Mouse (Mus musculus): ENCODE measurements around the gene Wdr76.
"Not testable (repeated sequence)": the region's sequence is repeated elsewhere in the genome, so short reads cannot be mapped to it uniquely, and the experiment has no call there.

Wdr76 gene

GRCm38 (mm10) chr2:121522006-121522405 is 15.5 kb downstream of the Wdr76 start:
- DNase-seq: no peak

DNA sequence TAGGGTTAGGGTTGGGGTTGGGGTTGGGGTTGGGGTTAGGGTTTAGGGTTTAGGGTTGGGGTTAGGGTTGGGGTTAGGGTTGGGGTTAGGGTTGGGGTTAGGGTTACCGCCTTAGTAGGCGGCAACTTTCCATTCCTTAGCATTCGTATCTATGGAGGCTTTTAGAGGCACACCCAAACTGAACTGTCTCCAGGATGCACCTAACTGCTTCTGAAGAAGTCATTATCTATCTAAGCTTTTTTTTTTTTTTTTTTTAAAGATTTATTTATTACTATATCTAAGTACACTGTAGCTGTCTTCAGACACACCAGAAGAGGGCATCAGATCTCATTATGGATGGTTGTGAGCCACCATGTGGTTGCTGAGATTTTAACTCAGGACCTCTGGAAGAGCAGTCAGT is 16.3 kb downstream of the Wdr76 start:
- not testable (repeated sequence) for DNase-seq

DNA sequence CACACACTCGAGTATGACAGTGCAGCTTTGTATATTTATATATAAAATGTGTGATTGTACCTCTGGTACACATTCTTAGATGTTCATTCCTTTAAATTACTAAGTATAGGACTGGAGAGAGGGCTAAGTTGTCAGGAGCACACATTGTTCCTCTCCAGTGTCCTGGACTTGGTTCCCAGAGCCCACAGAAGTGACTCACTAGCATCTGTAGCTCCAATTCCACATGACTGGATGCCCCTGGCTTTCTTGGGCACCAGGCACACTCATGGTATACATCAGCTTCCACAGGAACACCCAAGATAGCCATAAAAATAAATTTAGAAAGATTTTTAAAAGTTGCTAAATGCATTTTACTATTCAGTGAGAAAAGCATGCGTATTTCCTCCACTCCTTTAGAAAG is 18.5 kb downstream of the Wdr76 start:
- no peak for DNase-seq

GRCm38 (mm10) chr2:121544829-121545228 is 38.3 kb downstream of the Wdr76 start:
- no peak for DNase-seq

DNA sequence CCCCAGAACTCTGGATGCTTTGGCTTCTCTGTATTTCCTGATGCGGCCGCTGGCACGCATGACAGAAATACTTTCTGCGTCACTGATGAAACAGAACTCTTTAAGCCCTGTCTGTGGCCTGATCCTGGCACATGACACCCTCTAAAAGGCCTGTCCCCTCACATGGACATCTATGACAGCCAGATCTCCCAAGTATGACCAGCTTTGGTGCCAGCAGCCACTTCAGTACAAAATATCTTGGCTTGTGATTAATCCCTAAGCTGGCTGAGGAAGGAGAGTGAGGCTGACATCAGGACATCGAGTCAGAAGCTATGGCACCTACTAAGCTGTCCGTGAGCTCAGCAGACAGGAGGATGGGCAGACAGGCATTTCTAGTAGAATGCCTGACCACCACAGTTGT is 43.1 kb downstream of the Wdr76 start:
- DNase-seq: no peak

- DNase-seq: no peak
These were observed 44.7 kb downstream of the Wdr76 start for GRCm38 (mm10) chr2:121551271-121551670.

- DNase-seq: no peak
These were observed 56.6 kb downstream of the Wdr76 start for GRCm38 (mm10) chr2:121563117-121563516.

DNA sequence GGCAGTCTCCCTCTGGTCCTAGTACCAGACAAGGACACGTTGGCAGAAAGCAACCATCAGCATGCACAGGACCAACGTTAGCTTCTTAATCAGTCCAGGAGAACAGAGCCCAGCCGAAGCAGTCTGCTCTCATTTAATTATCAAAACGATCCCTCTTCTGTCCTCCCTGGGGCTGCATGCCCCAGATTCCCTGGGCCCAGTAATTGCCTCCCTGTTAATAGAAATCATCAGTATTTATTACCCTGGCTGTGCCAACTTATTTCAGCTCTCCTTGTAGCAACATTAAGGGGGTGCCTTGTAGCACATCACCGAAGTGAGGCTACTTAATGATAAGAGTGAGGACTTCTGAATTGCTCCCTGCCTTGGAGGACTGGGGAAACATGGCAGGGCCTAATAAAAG is 59.4 kb downstream of the Wdr76 start:
- DNase-seq: no peak

- no peak for DNase-seq
These were observed 63.5 kb downstream of the Wdr76 start for GRCm38 (mm10) chr2:121570049-121570448.

GRCm38 (mm10) chr2:121570999-121571655 is 64.6 kb downstream of the Wdr76 start:
- DNase-seq: no peak

DNA sequence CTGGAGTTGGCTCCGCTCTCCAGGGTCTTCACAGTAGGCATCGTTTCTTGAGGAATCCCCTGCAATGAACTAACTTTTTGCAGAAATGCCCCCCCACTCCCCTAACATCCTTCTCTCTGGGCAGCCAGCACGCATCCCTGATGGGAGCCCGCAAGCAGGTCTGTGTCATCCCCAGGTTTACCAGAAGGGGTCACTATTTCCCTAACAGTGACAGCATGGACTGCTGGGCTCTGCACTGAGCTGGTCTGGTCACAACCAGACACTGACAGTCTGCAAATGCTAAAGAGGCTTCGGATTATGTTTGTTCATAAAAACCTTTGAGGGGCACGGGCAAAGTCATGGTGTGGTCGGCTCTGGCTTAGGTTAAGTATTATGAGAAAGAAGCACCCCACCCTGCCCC is 65.3 kb downstream of the Wdr76 start:
- peak; percentile 79 to 85 for DNase-seq

GRCm38 (mm10) chr2:121574066-121574630 is 67.6 kb downstream of the Wdr76 start:
- DNase-seq: peak in 1 of 2 experiments; percentile 12

DNA sequence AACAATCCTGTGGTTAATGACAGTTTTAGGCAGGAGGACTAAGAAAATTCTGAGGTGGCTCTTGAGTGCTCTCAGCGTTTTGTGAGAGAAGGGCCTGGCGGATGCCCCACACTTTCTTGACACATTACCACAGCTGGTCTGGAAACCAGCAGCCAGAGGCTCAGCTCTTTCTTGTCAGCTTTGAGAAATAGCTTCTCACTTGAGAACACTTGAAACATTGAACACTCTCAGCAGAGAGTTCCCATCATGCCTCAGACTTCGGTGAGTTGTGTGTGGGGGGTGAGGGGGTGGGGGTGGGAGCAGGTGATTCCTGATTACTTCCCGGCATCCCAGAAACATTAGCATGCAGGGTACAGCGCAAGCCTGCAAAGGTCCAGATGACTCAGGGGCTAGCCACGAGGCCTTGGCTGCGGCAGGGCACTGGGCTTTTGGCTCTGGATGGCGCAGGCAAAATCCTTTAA is 69.2 kb downstream of the Wdr76 start:
- DNase-seq: peak in 1 of 2 experiments; percentile 12

- DNase-seq: no peak
These were observed 76.4 kb downstream of the Wdr76 start for GRCm38 (mm10) chr2:121582809-121583376.

DNA sequence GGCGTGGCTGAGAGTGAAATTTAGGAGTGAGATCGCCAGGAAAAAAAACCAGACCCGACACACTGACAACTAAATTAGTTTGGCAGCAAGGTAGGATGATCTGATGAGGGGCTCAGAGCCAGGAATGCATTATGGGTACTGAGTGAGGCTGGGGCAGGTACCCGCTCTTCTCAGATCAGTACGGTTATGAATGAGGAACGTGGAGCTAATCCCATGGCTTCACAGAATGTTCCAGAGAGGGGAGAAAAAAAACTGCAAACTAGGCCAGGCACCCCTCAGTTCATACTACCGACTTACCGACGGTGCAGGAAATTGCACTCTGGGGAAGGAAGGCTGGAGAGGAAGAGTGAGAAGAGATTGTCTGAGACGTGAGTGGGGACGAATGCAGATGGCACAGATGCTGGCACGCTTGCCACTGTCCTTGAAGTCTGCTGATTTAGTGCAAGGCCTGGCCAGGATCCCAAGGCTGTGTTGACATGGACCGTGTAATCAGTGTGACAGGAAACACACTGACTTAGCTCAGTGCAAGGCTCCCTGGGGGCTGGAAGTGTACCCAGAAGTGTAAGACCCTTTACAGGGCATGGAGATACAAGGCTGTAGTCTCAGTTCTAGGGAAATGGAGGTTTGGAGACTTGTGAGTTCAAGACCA is 77.1 kb downstream of the Wdr76 start:
- DNase-seq: peak; percentile 48 to 56

DNA sequence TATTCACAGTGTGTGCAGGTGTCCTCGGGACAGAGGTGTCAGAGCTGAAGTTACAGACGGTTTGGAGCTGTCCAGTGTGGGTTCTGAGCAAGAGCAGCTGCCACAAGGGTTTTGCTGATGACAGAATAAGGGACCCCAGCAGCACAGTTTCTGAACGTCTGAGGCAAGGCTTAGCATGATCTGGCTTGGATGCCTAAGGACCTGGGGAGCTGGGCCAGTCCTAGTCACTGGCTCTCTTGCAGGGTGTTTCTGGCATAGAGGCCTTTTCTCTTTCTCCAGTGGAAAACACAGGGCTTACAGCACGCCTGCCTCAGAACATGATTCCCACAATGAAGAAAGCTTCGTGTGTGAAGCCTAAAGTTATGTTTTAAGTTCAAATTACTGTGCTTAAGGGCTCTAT is 78.2 kb downstream of the Wdr76 start:
- DNase-seq: no peak

DNA sequence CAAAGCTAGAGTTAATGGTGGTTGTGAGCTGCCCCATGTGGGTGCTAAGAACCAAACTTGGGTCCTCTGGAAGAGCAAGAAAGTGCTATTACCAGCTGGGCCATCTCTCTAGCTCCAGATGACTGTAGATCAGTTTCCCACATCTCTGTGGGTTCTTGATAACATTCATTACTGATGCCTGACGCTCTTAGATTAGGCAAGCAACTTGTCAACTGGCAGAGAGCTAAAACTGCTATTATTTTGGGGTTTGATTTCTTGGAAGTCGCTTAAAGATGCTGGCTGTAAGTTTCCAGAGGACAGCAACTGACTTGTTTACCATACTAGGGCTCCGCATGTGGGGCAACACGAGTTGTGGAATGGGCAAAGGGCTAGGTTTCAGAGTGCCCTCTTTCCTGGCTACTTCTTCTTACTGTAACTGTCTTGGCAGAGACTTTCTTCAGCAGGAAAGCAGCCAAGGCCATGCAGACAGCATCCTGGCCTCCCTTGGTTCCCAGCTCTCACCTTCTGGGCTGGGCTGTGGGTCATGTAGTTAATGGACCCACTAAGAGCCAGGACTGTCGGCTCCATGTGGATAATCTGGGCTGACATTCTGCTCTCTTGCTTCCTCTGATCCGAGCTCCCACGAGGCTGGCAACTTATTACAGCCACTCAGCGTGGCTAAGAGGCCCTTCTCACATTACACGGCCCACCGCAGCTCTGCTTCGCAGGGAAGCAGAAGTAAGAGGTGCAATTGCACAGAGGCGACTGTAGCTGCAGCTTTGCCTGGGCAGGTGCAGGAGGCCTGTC is 81.2 kb downstream of the Wdr76 start:
- peak; percentile 32 to 55 for DNase-seq

DNA sequence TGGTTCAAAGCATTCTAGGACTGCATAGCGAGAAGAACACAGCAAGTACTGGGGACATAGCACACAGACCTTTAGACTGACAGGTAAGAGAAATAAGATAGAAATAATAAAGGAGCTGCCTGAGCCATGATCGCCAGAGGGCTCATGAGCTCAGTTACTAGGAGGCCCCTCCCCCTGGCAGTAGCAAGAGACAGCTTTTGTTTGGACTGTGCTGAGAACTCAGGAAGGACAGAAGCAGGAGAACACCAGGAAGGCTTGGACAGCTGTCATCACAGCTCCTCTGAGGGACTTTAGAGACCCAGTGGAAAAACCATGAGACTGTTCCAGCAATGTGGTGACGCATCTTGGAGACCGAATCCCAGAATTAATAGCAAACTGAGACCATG is 81.8 kb downstream of the Wdr76 start:
- peak; percentile 27 to 41 for DNase-seq

- no peak for DNase-seq
These were observed 87.6 kb downstream of the Wdr76 start for GRCm38 (mm10) chr2:121594131-121594530.

All from kidney, postnatal 4 days (tissue).